Mouse (Mus musculus) spleen, postnatal 0 days (tissue): Measurements from ENCODE around the gene Vmn1r120. TPM values are rescaled to one million over a fixed set of nuclear protein-coding genes. Genes with fewer than 3 reads are reported as not detected.

Source experiments
- polyA plus RNA-seq: library from polyadenylated mRNA; unstranded; fragments of >200 nt; fragmentation: Nextera tagmentation; extraction: Ambion mirVana; gene quantifications from 2 replicates; pipeline ENCODE4 v1.2.1, GENCODE M21; 2015

The Vmn1r120 gene
- not detected in 2 replicates for polyA plus RNA-seq

GRCm38 (mm10) chr7:21053684-21054083 lies at the start of gene Vmn1r120:
Vmn1r120 (minus strand) TSS chr7:21053784.

GRCm38 (mm10) chr7:21098413-21098812 lies 44.8 kb upstream of the Vmn1r120 start, which contains the start of gene Vmn1r121:
Vmn1r121 (minus strand) TSS chr7:21098513.

GRCm38 (mm10) chr7:21012355-21012754 lies 41.2 kb downstream of the Vmn1r120 start, which contains the start of gene Vmn1r119:
Vmn1r119 (minus strand) TSS chr7:21012455.

Other genes with a start within 250 kb of the Vmn1r120 start
- gene Vmn1r114, start 241.6 kb downstream of the Vmn1r120 start, polyA plus RNA-seq, result not detected in 2 replicates
- gene Vmn1r115, start 208.8 kb downstream of the Vmn1r120 start, polyA plus RNA-seq, result not detected in 2 replicates
- not detected in 2 replicates for gene Vmn1r116, start 181.5 kb downstream of the Vmn1r120 start, polyA plus RNA-seq
- gene Vmn1r117, start 169.7 kb downstream of the Vmn1r120 start, polyA plus RNA-seq, result not detected in 2 replicates
- gene Vmn1r118, start 141.4 kb downstream of the Vmn1r120 start, polyA plus RNA-seq, result not detected in 2 replicates
- not detected in 2 replicates for gene Vmn1r119, start 41.3 kb downstream of the Vmn1r120 start, polyA plus RNA-seq
- gene Vmn1r121, start 44.7 kb upstream of the Vmn1r120 start, polyA plus RNA-seq, result not detected in 2 replicates
- not detected in 2 replicates for gene Vmn1r122, start 80.3 kb upstream of the Vmn1r120 start, polyA plus RNA-seq
- not detected in 2 replicates for gene Vmn1r123, start 108.4 kb upstream of the Vmn1r120 start, polyA plus RNA-seq
- gene Gm5157, start 136.6 kb upstream of the Vmn1r120 start, polyA plus RNA-seq, result not detected in 2 replicates
- not detected in 2 replicates for gene Vmn1r124, start 206.8 kb upstream of the Vmn1r120 start, polyA plus RNA-seq
- gene Vmn1r125, start 218.4 kb upstream of the Vmn1r120 start, polyA plus RNA-seq, result not detected in 2 replicates
- not detected in 2 replicates for gene Vmn1r126, start 247.7 kb upstream of the Vmn1r120 start, polyA plus RNA-seq